Mouse (Mus musculus): ENCODE results near the gene Vmn2r39. TPM values are rescaled to one million over a fixed set of nuclear protein-coding genes. Genes with fewer than 3 reads are reported as not detected.
"Not testable (repeated sequence)": the region's sequence is repeated elsewhere in the genome, so short reads cannot be mapped to it uniquely, and the experiment has no call there.

Gene Vmn2r39
- polyA plus RNA-seq (2012; rRNA removed) = not detected in 2 replicates
- polyA plus RNA-seq (2014; fragmentation: Nextera tagmentation; extraction: Ambion mirVana) = not detected in 2 replicates

- not testable (repeated sequence) for H3K4me1 ChIP-seq (ENCODE audit: control insufficient read depth, insufficient read depth, low read length); H3K36me3 ChIP-seq (ENCODE audit: control insufficient read depth, insufficient read depth, low read length); H3K9ac ChIP-seq (ENCODE audit: low read depth, low read length, severe bottlenecking); H3K4me3 ChIP-seq (replicated peaks; ENCODE audit: low read length); DNase-seq (ENCODE audit: low spot score); H3K9me3 ChIP-seq (ENCODE audit: control insufficient read depth, low read length); H3K4me2 ChIP-seq (replicated peaks; ENCODE audit: low read depth, low read length, severe bottlenecking); ATAC-seq (ENCODE audit: low FRiP score, low read depth); H3K27ac ChIP-seq (replicated peaks; ENCODE audit: low read depth, low read length); H3K27me3 ChIP-seq (ENCODE audit: control insufficient read depth, insufficient read depth, low read length)
Observed at GRCm38 (mm10) chr7:9030698-9031097, at the start of gene Vmn2r39. Gene Vmn2r39, minus strand, starts transcription at chr7:9030798.

- not testable (repeated sequence) for DNase-seq (ENCODE audit: low spot score); H3K4me2 ChIP-seq (replicated peaks; ENCODE audit: low read depth, low read length, severe bottlenecking); H3K9ac ChIP-seq (ENCODE audit: low read depth, low read length, severe bottlenecking); ATAC-seq (ENCODE audit: low FRiP score, low read depth); H3K27me3 ChIP-seq (ENCODE audit: control insufficient read depth, insufficient read depth, low read length); H3K9me3 ChIP-seq (ENCODE audit: control insufficient read depth, low read length); H3K4me1 ChIP-seq (ENCODE audit: control insufficient read depth, insufficient read depth, low read length); H3K4me3 ChIP-seq (replicated peaks; ENCODE audit: low read length); H3K27ac ChIP-seq (replicated peaks; ENCODE audit: low read depth, low read length); H3K36me3 ChIP-seq (ENCODE audit: control insufficient read depth, insufficient read depth, low read length)
- WGBS = 77% methylated on average over 4 of the region's 4 CpGs
Observed at GRCm38 (mm10) chr7:9065353-9065752, 34.8 kb upstream of the Vmn2r39 start.

Other genes with a start within 250 kb of the Vmn2r39 start
- gene Vmn2r40, start 99.4 kb downstream of the Vmn2r39 start, polyA plus RNA-seq (2012; rRNA removed) = not detected in 2 replicates
- not detected in 2 replicates for gene Vmn2r40, start 99.4 kb downstream of the Vmn2r39 start, polyA plus RNA-seq (2014; fragmentation: Nextera tagmentation; extraction: Ambion mirVana)
- gene Vmn2r38, start 67.1 kb upstream of the Vmn2r39 start, polyA plus RNA-seq (2012; rRNA removed) = not detected in 2 replicates
- not detected in 2 replicates for gene Vmn2r38, start 67.1 kb upstream of the Vmn2r39 start, polyA plus RNA-seq (2014; fragmentation: Nextera tagmentation; extraction: Ambion mirVana)
- not detected in 2 replicates for gene Vmn2r37, start 192.9 kb upstream of the Vmn2r39 start, polyA plus RNA-seq (2012; rRNA removed)
- gene Vmn2r37, start 192.9 kb upstream of the Vmn2r39 start, polyA plus RNA-seq (2014; fragmentation: Nextera tagmentation; extraction: Ambion mirVana) = not detected in 2 replicates